Mouse (Mus musculus) small intestine, adult 2 months (tissue): ENCODE data around the gene Ctbp2.

ENCODE experiments used
- CTCF ChIP-seq: fragments of 200-500 bp; IDR thresholded peaks from 2 replicates; pipeline ENCODE4 v1.5.1; 2012; ENCODE audit warnings: low read depth, mild to moderate bottlenecking, control low read depth, inconsistent platforms, low read length, moderate library complexity, mixed read lengths; ENCODE audit not compliant: insufficient replicate concordance, insufficient read length; ENCODE audit errors: extremely low read depth
- POLR2A ChIP-seq: fragments of 200-500 bp; IDR thresholded peaks from 2 replicates; pipeline ENCODE4 v1.6.1; 2012; ENCODE audit warnings: low read depth, mild to moderate bottlenecking, control low read depth, inconsistent platforms, low read length, moderate library complexity

- no peak for TF ChIP-seq CTCF
- no peak for TF ChIP-seq POLR2A
Measured at GRCm38 (mm10) chr7:132992967-132993615, 131.1 kb downstream of the Ctbp2 start.
